Comparison of ENCODE assay signal across 17 mouse cellular contexts in the genomic region with DNA sequence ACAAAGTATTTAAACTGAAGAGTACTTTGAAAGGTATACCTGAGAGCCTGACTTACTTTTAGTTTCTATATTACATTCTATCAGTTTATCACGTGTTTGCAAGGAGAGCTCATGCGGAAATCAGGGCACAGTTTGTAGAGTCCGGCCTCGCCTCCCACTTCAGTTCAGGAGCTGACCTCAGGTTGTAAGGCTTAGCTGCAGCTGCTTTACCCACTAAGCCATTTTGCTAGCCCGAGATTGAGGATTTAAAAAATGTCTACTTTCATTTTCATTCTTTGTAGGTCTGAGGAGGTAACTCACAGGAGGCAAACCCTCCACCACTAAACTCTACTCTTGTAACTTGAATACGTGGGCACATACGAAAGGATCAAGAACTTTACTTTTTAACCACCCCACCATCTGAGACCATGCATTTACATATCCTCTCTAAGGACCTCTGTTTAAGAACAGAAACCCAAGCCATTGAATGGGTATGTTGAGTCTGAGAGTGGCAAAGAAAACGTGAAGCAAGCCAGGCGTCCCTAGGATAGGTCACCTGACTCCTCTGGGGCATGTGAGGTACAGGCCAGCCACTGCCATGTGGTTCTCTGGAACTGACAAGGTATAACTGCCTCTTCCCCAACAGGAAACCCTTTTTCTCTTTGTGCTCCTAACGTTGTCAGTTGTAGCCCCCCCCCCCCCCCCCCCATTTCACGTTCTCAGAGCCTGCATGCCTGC. TPM values are rescaled to one million over a fixed set of nuclear protein-coding genes. Genes with fewer than 3 reads are reported as not detected.
DNase-seq lines count a peak whose midpoint lies in the region; ATAC-seq and TF ChIP-seq lines count a peak whose summit lies in the region.
"Had no signal": no experiment of that assay in that cellular context is flagged by ENCODE, and none has a peak within 500 bp of the region (broad histone marks: within the 10 kb centered on the region; RNA-seq: fewer than 3 reads in every experiment).

No protein-coding gene starts in this region.

- peak overlapping the region; percentile 80 for H3K27ac ChIP-seq in gastrocnemius, adult 2 months
- H3K27ac ChIP-seq in spleen, adult 2 months (ENCODE audit: insufficient read depth, low read length), result peak overlapping the region; percentile 59
- H3K27ac ChIP-seq in stomach, embryonic 15.5 days, result no peak overlapping the region
- H3K27ac ChIP-seq: embryonic facial prominence, embryonic 15.5 days; forebrain, embryonic 10.5 days; hindbrain, postnatal 0 days had no signal

- no peak overlapping the region for H3K9ac ChIP-seq in stomach, embryonic 15.5 days
- H3K9ac ChIP-seq: embryonic facial prominence, embryonic 15.5 days; heart, embryonic 12.5 days; lung, embryonic 14.5 days had no signal

- TF ChIP-seq POLR2A in spleen, adult 2 months (IDR thresholded peaks at IDR 0.05; ENCODE audit: low read depth, low read length), result no peak

- 53% methylated on average over 11 of the region's 11 CpGs for WGBS in spleen, adult 2 months
- WGBS in stomach, embryonic 15.5 days, result 80% methylated on average over 9 of the region's 11 CpGs

- no peaks in the 10 kb centered on the region for H3K9me3 ChIP-seq in stomach, embryonic 15.5 days
- H3K9me3 ChIP-seq: embryonic facial prominence, embryonic 15.5 days; forebrain, embryonic 10.5 days; heart, embryonic 12.5 days had no signal

- no peaks in the 10 kb centered on the region; the same call in 1 of the 2 replicates for H3K4me1 ChIP-seq in spleen, adult 2 months (ENCODE audit: control insufficient read depth, insufficient read depth, insufficient read length)
- H3K4me1 ChIP-seq in stomach, embryonic 15.5 days, result peaks cover 30% of the 10 kb centered on the region

- TF ChIP-seq CTCF in gastrocnemius, adult 2 months (IDR thresholded peaks at IDR 0.05), result no peak
- no peak for TF ChIP-seq CTCF in spleen, adult 2 months (IDR thresholded peaks at IDR 0.05; ENCODE audit: extremely low read depth, insufficient read depth, insufficient read length, insufficient replicate concordance)

- H3K4me3 ChIP-seq in gastrocnemius, adult 2 months, result peak overlapping the region; percentile 35; the same call in 1 of the 2 replicates
- peak overlapping the region; percentile 35 for H3K4me3 ChIP-seq in spleen, adult 2 months (ENCODE audit: extremely low read depth, insufficient read depth, insufficient read length)
- no peak overlapping the region for H3K4me3 ChIP-seq in stomach, embryonic 15.5 days (replicated peaks)
- H3K4me3 ChIP-seq: embryonic facial prominence, embryonic 15.5 days; forebrain, embryonic 10.5 days; heart, embryonic 12.5 days had no signal

- no peaks in the 10 kb centered on the region; the same call in 1 of the 2 replicates for H3K36me3 ChIP-seq in spleen, adult 2 months (ENCODE audit: control insufficient read depth, insufficient read depth, low read length)
- no peaks in the 10 kb centered on the region for H3K36me3 ChIP-seq in stomach, embryonic 15.5 days

- intact Hi-C loops in gastrocnemius, adult 2 months (cut with DNase I), result loop anchor here (10.0 kb wide), 1 partner anchor 1558 kb away; the partner anchor contains the start of gene Riok2

- H3K27me3 ChIP-seq in spleen, adult 2 months (ENCODE audit: control insufficient read depth, insufficient read depth, low read length), result no peaks in the 10 kb centered on the region
- H3K27me3 ChIP-seq in stomach, embryonic 15.5 days (replicated peaks), result no peaks in the 10 kb centered on the region
- H3K27me3 ChIP-seq: embryonic facial prominence, embryonic 15.5 days; heart, embryonic 12.5 days had no signal

- peak; percentile 79 for ATAC-seq in activated CD4-positive, CD25-positive, alpha-beta regulatory T cell, adult 4 months
- ATAC-seq in stomach, embryonic 15.5 days (ENCODE audit: insufficient read depth, low FRiP score, low read depth), result no peak
- ATAC-seq: hindbrain, postnatal 0 days; midbrain, embryonic 16.5 days had no signal

- no peak for DNase-seq in gastrocnemius, adult 2 months
- DNase-seq in gastrocnemius, adult 18-20 months (ENCODE audit: low spot score), result no peak
- no peak for DNase-seq in spleen, adult 2 months (ENCODE audit: low read depth in 1 of 2, low spot score in 2 of 2)
- DNase-seq in spleen, postnatal 36 days (ENCODE audit: low spot score in 2 of 2), result no peak
- no peak for DNase-seq in layer of hippocampus, postnatal 10 days (ENCODE audit: low spot score in 2 of 2)
- no peak for DNase-seq in lung, postnatal 25 days (ENCODE audit: low spot score)
- DNase-seq: cerebellum, adult 9-10 months; gastrocnemius, postnatal 36 days; heart, postnatal 4 days; lung, embryonic 14.5 days had no signal

- H3K4me2 ChIP-seq in stomach, embryonic 15.5 days, result peak overlapping the region; percentile 19; the same call in 1 of the 2 replicates
- H3K4me2 ChIP-seq: embryonic facial prominence, embryonic 15.5 days; heart, embryonic 12.5 days; lung, embryonic 14.5 days had no signal

RNA-seq across cellular contexts. Expression of gene Rgmb, which starts 14.3 kb away (rescaled TPM):
- 10 to 100 TPM; 39.2 to 41.3 TPM for total RNA-seq in gastrocnemius, adult 2 months (2021)
- 10 to 100 TPM; 34.2 to 37.6 TPM for total RNA-seq in gastrocnemius, adult 18-20 months (2021)
- 11.4 and 12.9 TPM in 2 replicates for polyA plus RNA-seq in spleen, adult 2 months (2012; rRNA removed)
- 1 to 10 TPM in 1 of 2 experiments, under 1 TPM in 1; 0.70 to 1.3 TPM for polyA plus RNA-seq in activated CD4-positive, CD25-positive, alpha-beta regulatory T cell, adult 4 months (2017; shearing (Covaris generic))
- 49.6 and 53.1 TPM in 2 replicates for polyA plus RNA-seq in stomach, embryonic 15.5 days (2015; fragmentation: Nextera tagmentation; extraction: Ambion mirVana)
- total RNA-seq in layer of hippocampus, postnatal 10 days (2021), result 100 to 1,000 TPM; 108 to 113 TPM
